Mouse (Mus musculus): ENCODE data around the gene Kcnmb2.

The Kcnmb2 gene

GRCm38 (mm10) chr3:32144194-32144593 is 241.9 kb downstream of the Kcnmb2 start:
- DNase-seq (ENCODE audit: low read depth, low spot score) = no peak

- no peak for DNase-seq (ENCODE audit: low read depth, low spot score)
Measured at GRCm38 (mm10) chr3:32144655-32145054, 242.3 kb downstream of the Kcnmb2 start.

- no peak for DNase-seq (ENCODE audit: low read depth, low spot score)
Measured at GRCm38 (mm10) chr3:32147739-32148138, 245.4 kb downstream of the Kcnmb2 start.

- DNase-seq (ENCODE audit: low read depth, low spot score) = no peak
Measured at GRCm38 (mm10) chr3:32149851-32150570, 247.7 kb downstream of the Kcnmb2 start.

GRCm38 (mm10) chr3:32180519-32180918 is 278.2 kb downstream of the Kcnmb2 start:
- DNase-seq (ENCODE audit: low read depth, low spot score) = no peak

- no peak for DNase-seq (ENCODE audit: low read depth, low spot score)
Measured at GRCm38 (mm10) chr3:32185855-32186522, 283.7 kb downstream of the Kcnmb2 start.

GRCm38 (mm10) chr3:32188521-32188920 is 286.2 kb downstream of the Kcnmb2 start:
- peak; percentile 53 for DNase-seq (ENCODE audit: low read depth, low spot score)

GRCm38 (mm10) chr3:32188955-32189354 is 286.6 kb downstream of the Kcnmb2 start:
- no peak for DNase-seq (ENCODE audit: low read depth, low spot score)

- DNase-seq (ENCODE audit: low read depth, low spot score) = no peak
Measured at GRCm38 (mm10) chr3:32189956-32190355, 287.6 kb downstream of the Kcnmb2 start.

GRCm38 (mm10) chr3:32194014-32194413 is 291.7 kb downstream of the Kcnmb2 start:
- no peak for DNase-seq (ENCODE audit: low read depth, low spot score)

GRCm38 (mm10) chr3:32226755-32227154 is 324.4 kb downstream of the Kcnmb2 start:
- DNase-seq (ENCODE audit: low read depth, low spot score) = no peak

- no peak for DNase-seq (ENCODE audit: low read depth, low spot score)
Measured at GRCm38 (mm10) chr3:32236766-32237165, 334.5 kb downstream of the Kcnmb2 start.
